Comparison of ENCODE assay signal across 9 mouse cellular contexts in the genomic region with DNA sequence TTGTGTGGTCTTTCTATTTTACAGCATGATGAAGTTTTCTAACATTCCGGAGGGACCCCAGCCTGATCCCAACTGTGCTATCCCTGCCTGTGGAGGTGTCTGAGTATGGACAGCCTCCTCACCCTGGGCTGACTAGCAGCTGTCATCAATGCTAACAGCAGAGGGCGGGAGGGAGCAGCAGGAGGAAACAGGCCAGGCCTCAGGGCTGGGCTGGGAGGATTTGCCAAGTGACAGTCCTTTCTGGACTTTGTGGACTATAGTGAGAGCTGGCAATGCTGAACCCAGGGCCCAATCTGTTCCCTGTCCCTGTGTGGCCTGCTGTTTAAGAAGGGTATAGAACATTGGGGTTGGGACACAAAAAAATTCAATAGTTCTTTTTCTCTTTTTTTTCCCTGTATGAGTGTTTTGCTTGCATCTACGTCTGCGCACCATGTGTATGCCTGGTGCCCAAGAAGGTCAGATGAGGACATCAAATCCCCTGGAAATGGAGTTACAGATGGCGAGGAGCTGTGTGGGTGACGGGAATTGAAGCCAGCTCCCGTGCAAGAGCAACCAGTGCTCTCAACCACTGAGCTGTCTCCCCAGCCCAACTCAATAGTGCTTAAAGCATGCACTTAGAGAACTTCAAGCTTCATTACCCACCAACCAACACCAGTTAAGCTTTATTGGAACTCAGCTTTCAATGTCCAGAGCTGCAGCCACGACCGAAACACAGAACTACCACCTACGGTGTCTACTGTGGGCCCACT.
A peak's percentile ranks its signal among the peaks of the same experiment; 100 is the strongest.
DNase-seq lines count a peak whose midpoint lies in the region; ATAC-seq and TF ChIP-seq lines count a peak whose summit lies in the region.
"Had no signal": no experiment of that assay in that cellular context is flagged by ENCODE, and none has a peak within 500 bp of the region (broad histone marks: within the 10 kb centered on the region; RNA-seq: fewer than 3 reads in every experiment).

No protein-coding gene starts in this region.

- H3K27ac ChIP-seq in hindbrain, embryonic 14.5 days, result 0 out of 2 replicates have a peak overlapping the region, but pooled peaks have one; percentile 32

- peaks cover 99% of the 10 kb centered on the region for H3K36me3 ChIP-seq in G1E (replicated peaks)
- H3K36me3 ChIP-seq in hindbrain, embryonic 14.5 days (replicated peaks; ENCODE audit: control insufficient read depth, insufficient read depth), result peaks cover 95% of the 10 kb centered on the region

- 0 out of 2 replicates have a peak, but pooled peaks have one; percentile 14 for TF ChIP-seq CTCF in G1E (IDR thresholded peaks at IDR 0.05; ENCODE audit: low read depth, low read length)

- no peak overlapping the region for H3K4me2 ChIP-seq in hindbrain, embryonic 14.5 days (replicated peaks)

- H3K4me3 ChIP-seq in G1E (ENCODE audit: low read depth, low read length), result no peak overlapping the region
- H3K4me3 ChIP-seq in hindbrain, embryonic 14.5 days (replicated peaks; ENCODE audit: low read length), result no peak overlapping the region
- H3K4me3 ChIP-seq: erythroblast, embryonic 14.5 days had no signal

- no peaks in the 10 kb centered on the region for H3K27me3 ChIP-seq in G1E (ENCODE audit: insufficient read depth, low read length)
- H3K27me3 ChIP-seq in hindbrain, embryonic 14.5 days (ENCODE audit: control insufficient read depth, insufficient read depth, low read length), result no peaks in the 10 kb centered on the region

- no peaks in the 10 kb centered on the region for H3K9me3 ChIP-seq in G1E (replicated peaks)
- H3K9me3 ChIP-seq in hindbrain, embryonic 14.5 days (ENCODE audit: control insufficient read depth, low read length), result no peaks in the 10 kb centered on the region

- peak; percentile 31 for DNase-seq in G1E (ENCODE audit: low spot score)
- peak; percentile 94 for DNase-seq in cerebellum, adult 8-10 months
- DNase-seq in forelimb bud, embryonic 11.5 days (ENCODE audit: low read depth, low spot score), result peak; percentile 19
- peak; percentile 65 for DNase-seq in hindbrain, embryonic 14.5 days (ENCODE audit: low spot score)
- DNase-seq in layer of hippocampus, postnatal 25 days (ENCODE audit: extremely low spot score in 1 of 2, low spot score in 1 of 2), result peak; percentile 59 to 76
- peak; percentile 93 for DNase-seq in lung, postnatal 10 days
- peak; percentile 70 for DNase-seq in retina, postnatal 1 day
- peak; percentile 51 to 65 for DNase-seq in urinary bladder, adult 18-20 months (ENCODE audit: low spot score in 2 of 2)

- ATAC-seq in G1E (ENCODE audit: extremely low read depth, insufficient number of reproducible peaks, low FRiP score, poor library complexity, severe bottlenecking), result peak; percentile 40; the same call in 1 of the 2 replicates
- ATAC-seq in hindbrain, embryonic 14.5 days (ENCODE audit: low FRiP score), result peak; percentile 68; the same call in 1 of the 2 replicates

- WGBS in hindbrain, embryonic 14.5 days, result 67% methylated on average over 10 of the region's 10 CpGs

- H3K4me1 ChIP-seq in G1E (ENCODE audit: insufficient read depth, low read depth, low read length), result peaks cover 3% of the 10 kb centered on the region
- no peaks in the 10 kb centered on the region for H3K4me1 ChIP-seq in hindbrain, embryonic 14.5 days (replicated peaks; ENCODE audit: control insufficient read depth, insufficient read depth, low read length)

- no peak overlapping the region for H3K9ac ChIP-seq in hindbrain, embryonic 14.5 days

Comparison
In these comparisons a context has a peak if more than half of its experiments do, and no peak if none do; other contexts are left out.
1. DNase-seq: peak in every context shown above with its lines; median percentile 94 in cerebellum, adult 8-10 months; 93 in lung, postnatal 10 days; 70 in retina, postnatal 1 day; 68 in layer of hippocampus, postnatal 25 days; 65 in hindbrain, embryonic 14.5 days; 58 in urinary bladder, adult 18-20 months; 31 in G1E; 19 in forelimb bud, embryonic 11.5 days.